Mouse (Mus musculus) intestine, embryonic 14.5 days (tissue): ENCODE data around the gene Sh3glb2. TPM values are rescaled to one million over a fixed set of nuclear protein-coding genes. Genes with fewer than 3 reads are reported as not detected.

Source experiments
- ATAC-seq: fragments of 200-750 bp; cut with Nextera tagmentation; replicated peaks from 2 replicates; pipeline ENCODE4 v1.8.0; 2017; ENCODE audit warnings: low read depth, moderate number of reproducible peaks, moderate TSS enrichment, moderate library complexity; ENCODE audit not compliant: low FRiP score, low TSS enrichment
- DNase-seq: peaks from one replicate; pipeline ENCODE4 v3.0.0-alpha.2; 2018; ENCODE audit warnings: low spot score
- H3K27ac ChIP-seq: fragments of 300-500 bp; sonication (generic); 2 replicates; pipeline ENCODE4 v1.5.1; 2014; ENCODE audit warnings: low read depth, mild to moderate bottlenecking, control low read depth
- H3K27me3 ChIP-seq: fragments of 300-500 bp; sonication (generic); replicated peaks from 2 replicates; pipeline ENCODE4 v1.6.1; 2014; ENCODE audit warnings: low read length, control low read depth; ENCODE audit not compliant: control insufficient read depth, insufficient read depth
- H3K36me3 ChIP-seq: fragments of 300-500 bp; sonication (generic); 2 replicates; pipeline ENCODE4 v1.6.1; 2014; ENCODE audit warnings: low read length, control low read depth; ENCODE audit not compliant: control insufficient read depth, insufficient read depth
- H3K4me1 ChIP-seq: fragments of 300-500 bp; sonication (generic); replicated peaks from 2 replicates; pipeline ENCODE4 v1.6.1; 2014; ENCODE audit warnings: low read length, control low read depth, mixed read lengths; ENCODE audit not compliant: control insufficient read depth, insufficient read depth
- H3K4me2 ChIP-seq: fragments of 300-500 bp; sonication (generic); 2 replicates; pipeline ENCODE4 v1.6.1; 2014; ENCODE audit warnings: low read length
- H3K4me3 ChIP-seq: fragments of 300-500 bp; sonication (generic); 2 replicates; pipeline ENCODE4 v1.5.1; 2014; ENCODE audit warnings: low read depth, low read length, control low read depth, mixed read lengths
- H3K9ac ChIP-seq: fragments of 300-500 bp; sonication (generic); 2 replicates; pipeline ENCODE4 v1.6.1; 2014; ENCODE audit warnings: mild to moderate bottlenecking, low read length
- H3K9me3 ChIP-seq: fragments of 300-500 bp; sonication (generic); 2 replicates; pipeline ENCODE4 v1.6.1; 2016; ENCODE audit warnings: low read length, control low read depth; ENCODE audit not compliant: control insufficient read depth
- WGBS: fragments of 180-500 bp; shearing (Covaris S2); extraction: QIAGEN DNeasy Blood & Tissue Kit; methylation state at CpG from one replicate; pipeline ENCODE4 v1.1.7; 2014; 5-methylcytosine and 5-hydroxymethylcytosine counted together
- microRNA-seq: library from miRNA; unstranded; fragments of <30 nt; microRNA quantifications from one replicate; pipeline ENCODE4, GENCODE M21; 2016
- polyA plus RNA-seq: library from polyadenylated mRNA; unstranded; fragments of >200 nt; fragmentation: Nextera tagmentation; extraction: Ambion mirVana; gene quantifications from 2 replicates; pipeline ENCODE4 v1.2.1, GENCODE M21; 2014

Sh3glb2 gene
- polyA plus RNA-seq, 1 experiment from 2014 or later: 65.9 TPM

GRCm38 (mm10) chr2:30311481-30311880, 47.7 kb downstream of the Sh3glb2 start:
- no peak for DNase-seq
- no peak overlapping the region for H3K27ac ChIP-seq
- no peak overlapping the region for H3K4me2 ChIP-seq
- H3K4me3 ChIP-seq: no peak overlapping the region
- no peaks in the 10 kb centered on the region for H3K4me1 ChIP-seq
- no peaks in the 10 kb centered on the region for H3K9me3 ChIP-seq
- H3K9ac ChIP-seq: no peak overlapping the region
- WGBS: 90% methylated on average over 2 of the region's 2 CpGs
- H3K27me3 ChIP-seq: no peaks in the 10 kb centered on the region
- ATAC-seq: no peak
- H3K36me3 ChIP-seq: peaks cover 93% of the 10 kb centered on the region

GRCm38 (mm10) chr2:30309351-30309750, 49.8 kb downstream of the Sh3glb2 start:
- H3K4me1 ChIP-seq: no peaks in the 10 kb centered on the region
- no peak overlapping the region for H3K4me2 ChIP-seq
- H3K9me3 ChIP-seq: no peaks in the 10 kb centered on the region
- 81% methylated on average over 3 of the region's 3 CpGs for WGBS
- ATAC-seq (no peak), DNase-seq (no peak)
- H3K36me3 ChIP-seq: peaks cover 92% of the 10 kb centered on the region
- no peak overlapping the region for H3K9ac ChIP-seq
- no peak overlapping the region for H3K27ac ChIP-seq
- H3K27me3 ChIP-seq: no peaks in the 10 kb centered on the region
- no peak overlapping the region for H3K4me3 ChIP-seq

GRCm38 (mm10) chr2:30306087-30306486, 53.0 kb downstream of the Sh3glb2 start:
- 88% methylated on average over 7 of the region's 7 CpGs for WGBS
- no peak overlapping the region for H3K4me2 ChIP-seq
- H3K27ac ChIP-seq: no peak overlapping the region
- H3K9ac ChIP-seq: no peak overlapping the region
- DNase-seq (no peak), ATAC-seq (no peak)
- no peak overlapping the region for H3K4me3 ChIP-seq
- peaks cover 95% of the 10 kb centered on the region for H3K36me3 ChIP-seq
- no peaks in the 10 kb centered on the region for H3K4me1 ChIP-seq
- no peaks in the 10 kb centered on the region for H3K27me3 ChIP-seq
- H3K9me3 ChIP-seq: no peaks in the 10 kb centered on the region

GRCm38 (mm10) chr2:30299966-30300365, 59.2 kb downstream of the Sh3glb2 start:
- no peak for ATAC-seq
- no peak overlapping the region for H3K9ac ChIP-seq
- no peak overlapping the region for H3K27ac ChIP-seq
- 90% methylated on average over 5 of the region's 5 CpGs for WGBS
- H3K4me2 ChIP-seq: no peak overlapping the region
- H3K4me1 ChIP-seq: no peaks in the 10 kb centered on the region
- H3K9me3 ChIP-seq: no peaks in the 10 kb centered on the region
- DNase-seq: no peak
- H3K36me3 ChIP-seq: peaks cover 80% of the 10 kb centered on the region
- no peaks in the 10 kb centered on the region for H3K27me3 ChIP-seq
- H3K4me3 ChIP-seq: no peak overlapping the region

- H3K4me3 ChIP-seq: no peak overlapping the region
- ATAC-seq (no peak), DNase-seq (no peak)
- H3K4me1 ChIP-seq: no peaks in the 10 kb centered on the region
- no peak overlapping the region for H3K4me2 ChIP-seq
- H3K36me3 ChIP-seq: peaks cover 76% of the 10 kb centered on the region
- H3K9me3 ChIP-seq: no peaks in the 10 kb centered on the region
- WGBS: 82% methylated on average over 3 of the region's 3 CpGs
- no peak overlapping the region for H3K9ac ChIP-seq
- no peak overlapping the region for H3K27ac ChIP-seq
- no peaks in the 10 kb centered on the region for H3K27me3 ChIP-seq
Measured at GRCm38 (mm10) chr2:30299525-30299924, 59.6 kb downstream of the Sh3glb2 start.

Small RNAs within 50 kb of the gene (microRNA-seq; reads per million reads assigned to microRNA genes)
- gene Gm47292: not detected

Other genes with a start within 250 kb of the Sh3glb2 start
- gene Zer1, start 234.8 kb downstream of the Sh3glb2 start, polyA plus RNA-seq: 9.1 and 9.5 TPM in 2 replicates
- 8.9 and 10.5 TPM in 2 replicates for gene Tbc1d13, start 225.6 kb downstream of the Sh3glb2 start, polyA plus RNA-seq
- gene Endog, start 187.8 kb downstream of the Sh3glb2 start, polyA plus RNA-seq: 30.7 and 38.7 TPM in 2 replicates
- gene Spout1, start 180.9 kb downstream of the Sh3glb2 start, polyA plus RNA-seq: 71.1 and 74.1 TPM in 2 replicates
- 13.0 and 15.6 TPM in 2 replicates for gene Kyat1, start 153.5 kb downstream of the Sh3glb2 start, polyA plus RNA-seq
- gene Lrrc8a, start 121.6 kb downstream of the Sh3glb2 start, polyA plus RNA-seq: 43.3 and 43.7 TPM in 2 replicates
- 0.05 and 0.28 TPM in 2 replicates for gene Gm28035, start 118.8 kb downstream of the Sh3glb2 start, polyA plus RNA-seq
- 13.3 and 14.1 TPM in 2 replicates for gene Phyhd1, start 93.1 kb downstream of the Sh3glb2 start, polyA plus RNA-seq
- not detected in 2 replicates for gene Gm28038, start 78.3 kb downstream of the Sh3glb2 start, polyA plus RNA-seq
- gene Dolk, start 73.0 kb downstream of the Sh3glb2 start, polyA plus RNA-seq: 31.9 and 34.1 TPM in 2 replicates
- 45.2 and 45.9 TPM in 2 replicates for gene Nup188, start 72.9 kb downstream of the Sh3glb2 start, polyA plus RNA-seq
- 22.0 and 24.2 TPM in 2 replicates for gene Miga2, start 4.9 kb upstream of the Sh3glb2 start, polyA plus RNA-seq
- 40.0 and 41.7 TPM in 2 replicates for gene Dolpp1, start 32.9 kb upstream of the Sh3glb2 start, polyA plus RNA-seq
- gene Crat, start 56.5 kb upstream of the Sh3glb2 start, polyA plus RNA-seq: 22.6 and 25.3 TPM in 2 replicates
- gene Ptpa, start 56.7 kb upstream of the Sh3glb2 start, polyA plus RNA-seq: 76.6 and 78.2 TPM in 2 replicates
- 2.1 TPM in 2 replicates for gene Ier5l, start 114.9 kb upstream of the Sh3glb2 start, polyA plus RNA-seq
- 0.99 and 1.1 TPM in 2 replicates for gene Cstad, start 235.7 kb upstream of the Sh3glb2 start, polyA plus RNA-seq